Mouse (Mus musculus) small intestine, adult 2 months (tissue): Measurements from ENCODE around the gene Gm6169. TPM values are rescaled to one million over a fixed set of nuclear protein-coding genes. Genes with fewer than 3 reads are reported as not detected.
"Not testable (repeated sequence)": the region's sequence is repeated elsewhere in the genome, so short reads cannot be mapped to it uniquely, and the experiment has no call there.

ENCODE experiments used
- H3K27ac ChIP-seq: fragments of 200-500 bp; 2 replicates; pipeline ENCODE4 v1.5.1; 2012; ENCODE audit warnings: low read depth, low read length, control low read depth, inconsistent platforms; ENCODE audit not compliant: insufficient read depth
- H3K27me3 ChIP-seq: fragments of 200-500 bp; 2 replicates; pipeline ENCODE4 v1.6.1; 2012; ENCODE audit warnings: mild to moderate bottlenecking, moderate library complexity, low read length, inconsistent platforms; ENCODE audit not compliant: control insufficient read depth, insufficient read depth
- H3K36me3 ChIP-seq: fragments of 200-500 bp; 2 replicates; pipeline ENCODE4 v1.6.1; 2012; ENCODE audit warnings: mild to moderate bottlenecking, low read length, control low read depth, inconsistent platforms; ENCODE audit not compliant: control insufficient read depth, insufficient read depth
- H3K4me1 ChIP-seq: fragments of 200-500 bp; 2 replicates; pipeline ENCODE4 v1.6.1; 2012; ENCODE audit warnings: low read length, inconsistent platforms, mixed read lengths; ENCODE audit not compliant: control insufficient read depth, insufficient read depth, insufficient read length
- H3K4me3 ChIP-seq: fragments of 200-500 bp; 2 replicates; pipeline ENCODE4 v1.5.1; 2012; ENCODE audit warnings: low read depth, mild to moderate bottlenecking, control low read depth, inconsistent platforms, low read length, moderate library complexity
- CTCF ChIP-seq: fragments of 200-500 bp; IDR thresholded peaks from 2 replicates; pipeline ENCODE4 v1.5.1; 2012; ENCODE audit warnings: low read depth, mild to moderate bottlenecking, control low read depth, inconsistent platforms, low read length, moderate library complexity, mixed read lengths; ENCODE audit not compliant: insufficient replicate concordance, insufficient read length; ENCODE audit errors: extremely low read depth
- POLR2A ChIP-seq: fragments of 200-500 bp; IDR thresholded peaks from 2 replicates; pipeline ENCODE4 v1.6.1; 2012; ENCODE audit warnings: low read depth, mild to moderate bottlenecking, control low read depth, inconsistent platforms, low read length, moderate library complexity
- WGBS: fragments of 180-500 bp; shearing (Covaris S2); methylation state at CpG from one replicate; pipeline ENCODE4 v1.1.7; 2018; 5-methylcytosine and 5-hydroxymethylcytosine counted together
- polyA plus RNA-seq: library from polyadenylated mRNA; depleted of rRNA; stranded (reverse); fragments of >200 nt; gene quantifications from 2 replicates; pipeline ENCODE4 v1.2.3, GENCODE M21; 2012

Gm6169 gene
- polyA plus RNA-seq, 1 experiment = 1.7 TPM

DNA sequence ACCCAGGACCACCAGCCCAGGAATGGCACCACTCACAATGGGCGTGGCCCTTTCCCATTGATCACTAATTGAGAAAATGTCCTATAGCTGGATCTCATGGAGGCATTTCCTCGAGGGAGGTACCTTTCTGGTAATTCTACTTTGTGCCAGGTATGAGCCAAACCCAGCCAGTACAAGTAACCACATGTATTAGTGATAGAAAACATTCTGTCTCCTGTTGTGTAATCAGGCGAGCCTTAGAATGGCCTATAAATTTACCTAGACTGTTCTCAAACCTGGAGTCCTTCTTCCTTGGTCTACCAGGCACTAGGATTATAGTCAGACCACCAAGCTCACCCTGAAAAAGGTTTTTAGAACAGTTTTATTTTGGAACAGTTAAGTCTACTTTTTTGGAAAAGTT, 22.3 kb upstream of the Gm6169 start:
- no peak overlapping the region for H3K4me3 ChIP-seq
- H3K36me3 ChIP-seq = no peaks in the 10 kb centered on the region
- WGBS = 67% methylated on average over 3 of the region's 3 CpGs
- TF ChIP-seq POLR2A (no peak), CTCF (no peak)
- no peaks in the 10 kb centered on the region for H3K27me3 ChIP-seq
- H3K4me1 ChIP-seq = no peaks in the 10 kb centered on the region
- no peak overlapping the region for H3K27ac ChIP-seq

DNA sequence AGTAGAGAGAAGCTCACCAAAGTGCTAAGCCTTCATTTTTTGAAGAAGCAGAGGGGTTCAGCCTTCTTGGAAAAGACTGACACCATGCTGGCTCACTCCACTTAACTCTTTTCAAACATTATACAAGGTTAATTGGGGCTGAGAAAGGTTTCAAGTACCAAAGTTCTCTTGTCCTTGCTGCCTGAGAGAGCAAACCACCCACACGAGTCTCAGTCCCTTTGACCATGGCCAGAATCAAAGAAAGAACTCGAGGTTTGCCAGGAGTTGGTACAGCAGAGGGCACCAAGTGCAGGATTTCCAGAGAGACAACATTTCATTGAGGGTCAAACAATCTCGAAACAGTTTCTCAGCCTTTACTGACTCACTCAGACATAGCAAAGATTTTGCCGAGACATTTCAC, 10.0 kb upstream of the Gm6169 start:
- Histone ChIP-seq H3K27ac (no peak overlapping the region), H3K36me3 (no peaks in the 10 kb centered on the region), H3K27me3 (no peaks in the 10 kb centered on the region), H3K4me3 (no peak overlapping the region), H3K4me1 (no peaks in the 10 kb centered on the region)
- TF ChIP-seq CTCF = no peak
- no peak for TF ChIP-seq POLR2A
- WGBS = 71% methylated on average over 4 of the region's 4 CpGs

DNA sequence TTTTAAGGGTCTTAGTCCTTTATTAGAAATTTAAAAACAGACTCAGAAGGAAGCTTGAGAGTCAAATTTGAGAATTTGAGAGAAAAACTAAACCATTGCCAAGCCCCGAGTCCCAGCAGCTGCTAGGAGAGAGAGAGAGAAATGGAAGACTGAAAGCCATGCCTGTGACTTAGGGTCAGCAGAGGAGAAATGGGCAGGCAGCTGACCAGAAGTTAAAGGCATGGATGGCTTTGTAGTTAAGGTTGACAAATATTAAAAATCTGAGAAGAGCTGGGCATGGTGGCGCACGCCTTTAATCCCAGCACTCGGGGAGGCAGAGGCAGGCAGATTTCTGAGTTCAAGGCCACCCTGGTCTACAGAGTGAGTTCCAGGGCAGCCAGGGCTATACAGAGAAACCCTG, 8.7 kb upstream of the Gm6169 start:
- H3K36me3 ChIP-seq, H3K27me3 ChIP-seq, H3K27ac ChIP-seq, H3K4me1 ChIP-seq, H3K4me3 ChIP-seq: not testable (repeated sequence)
- 89% methylated on average over 4 of the region's 4 CpGs for WGBS

DNA sequence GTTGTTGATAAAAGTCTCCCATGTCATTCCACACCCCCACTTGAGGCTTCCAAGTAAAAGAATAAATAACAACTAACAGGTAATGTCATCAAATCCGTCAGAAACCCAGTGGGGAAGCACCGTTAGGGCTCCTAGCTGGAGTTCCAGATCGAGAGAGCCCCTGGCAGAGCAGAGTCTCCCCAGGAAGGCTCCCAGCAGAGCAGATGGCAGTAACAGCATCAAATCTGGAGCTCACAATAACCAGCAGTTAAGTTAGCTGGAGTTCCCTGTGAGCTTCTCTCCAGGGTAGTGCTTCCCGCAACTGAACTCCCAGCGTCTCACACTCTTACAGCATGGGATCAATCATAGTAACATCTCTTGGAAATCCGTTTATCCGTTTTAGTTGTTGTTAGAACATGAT, 6.0 kb upstream of the Gm6169 start:
- H3K36me3 ChIP-seq = no peaks in the 10 kb centered on the region
- no peak for TF ChIP-seq CTCF
- TF ChIP-seq POLR2A = no peak
- no peak overlapping the region for H3K4me3 ChIP-seq
- H3K4me1 ChIP-seq = no peaks in the 10 kb centered on the region
- no peaks in the 10 kb centered on the region for H3K27me3 ChIP-seq
- WGBS = 82% methylated on average over 7 of the region's 7 CpGs
- H3K27ac ChIP-seq = no peak overlapping the region

DNA sequence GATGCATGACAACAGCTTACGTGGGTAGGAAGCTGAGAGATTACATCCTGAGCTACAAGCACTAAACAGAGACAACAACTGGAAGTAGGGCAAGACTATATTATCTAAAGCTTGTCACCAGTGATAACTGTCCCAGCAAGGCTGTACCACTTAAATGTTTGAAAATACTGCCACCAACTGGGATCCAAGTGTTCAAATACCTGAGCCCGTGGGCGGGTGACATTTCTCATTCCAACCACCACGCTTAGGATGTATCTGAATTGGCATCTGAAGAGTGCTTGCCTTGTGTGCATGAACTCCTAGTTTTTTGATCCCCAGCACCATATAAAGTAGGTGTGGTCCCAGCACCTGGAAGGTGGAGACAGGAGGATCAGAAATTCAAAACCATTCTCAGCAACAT, 3.3 kb downstream of the Gm6169 start:
- TF ChIP-seq POLR2A (no peak), CTCF (no peak)
- H3K36me3 ChIP-seq = no peaks in the 10 kb centered on the region
- 61% methylated on average over 4 of the region's 4 CpGs for WGBS
- no peak overlapping the region for H3K4me3 ChIP-seq
- no peaks in the 10 kb centered on the region for H3K4me1 ChIP-seq
- H3K27me3 ChIP-seq = no peaks in the 10 kb centered on the region
- H3K27ac ChIP-seq = no peak overlapping the region

DNA sequence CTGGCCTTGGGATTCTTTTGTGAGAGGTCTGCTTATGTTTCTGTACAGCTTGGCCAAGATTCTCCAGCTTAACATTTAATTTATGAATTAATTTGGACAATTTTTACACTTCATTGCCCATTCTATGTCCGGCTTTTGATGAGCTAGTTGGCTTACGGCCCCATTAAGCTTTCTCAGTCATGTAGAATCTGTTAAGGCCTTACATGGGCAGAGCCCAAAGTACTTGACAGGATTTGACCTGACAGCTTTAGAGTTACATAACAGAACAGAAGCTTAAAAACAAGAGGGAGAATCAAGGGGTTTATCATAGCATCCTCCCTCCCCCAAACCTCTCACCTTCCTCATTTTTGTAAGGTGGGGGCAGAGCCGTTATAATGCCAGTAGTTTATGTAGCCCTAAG, 10.9 kb downstream of the Gm6169 start:
- no peaks in the 10 kb centered on the region for H3K4me1 ChIP-seq
- H3K27me3 ChIP-seq = no peaks in the 10 kb centered on the region
- TF ChIP-seq POLR2A (no peak), CTCF (no peak)
- no peak overlapping the region for H3K27ac ChIP-seq
- H3K36me3 ChIP-seq = no peaks in the 10 kb centered on the region
- 92% methylated on average over 3 of the region's 3 CpGs for WGBS
- H3K4me3 ChIP-seq = no peak overlapping the region

DNA sequence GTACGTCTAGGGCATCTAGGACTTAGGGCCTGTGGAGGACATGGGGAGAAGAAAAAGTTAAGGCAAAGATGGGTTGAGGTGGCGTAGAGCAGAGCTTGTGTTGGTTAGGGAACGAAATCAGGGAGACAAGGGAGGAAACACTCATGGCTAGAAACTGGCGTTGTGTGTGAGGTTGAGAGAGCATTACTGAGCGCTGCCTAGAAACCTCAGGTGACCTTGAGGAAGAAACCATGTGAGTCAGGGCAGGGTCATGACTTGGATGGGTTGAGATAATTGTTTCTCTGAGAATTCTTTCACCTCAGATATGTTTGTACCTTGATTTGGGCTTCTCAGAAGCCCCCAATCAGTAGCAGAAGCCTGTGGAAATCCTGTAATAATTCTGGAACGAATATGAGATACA, 11.6 kb downstream of the Gm6169 start:
- Histone ChIP-seq H3K27ac (no peak overlapping the region), H3K36me3 (no peaks in the 10 kb centered on the region), H3K4me3 (no peak overlapping the region), H3K4me1 (no peaks in the 10 kb centered on the region), H3K27me3 (no peaks in the 10 kb centered on the region)
- 91% methylated on average over 6 of the region's 6 CpGs for WGBS
- no peak for TF ChIP-seq CTCF
- no peak for TF ChIP-seq POLR2A

DNA sequence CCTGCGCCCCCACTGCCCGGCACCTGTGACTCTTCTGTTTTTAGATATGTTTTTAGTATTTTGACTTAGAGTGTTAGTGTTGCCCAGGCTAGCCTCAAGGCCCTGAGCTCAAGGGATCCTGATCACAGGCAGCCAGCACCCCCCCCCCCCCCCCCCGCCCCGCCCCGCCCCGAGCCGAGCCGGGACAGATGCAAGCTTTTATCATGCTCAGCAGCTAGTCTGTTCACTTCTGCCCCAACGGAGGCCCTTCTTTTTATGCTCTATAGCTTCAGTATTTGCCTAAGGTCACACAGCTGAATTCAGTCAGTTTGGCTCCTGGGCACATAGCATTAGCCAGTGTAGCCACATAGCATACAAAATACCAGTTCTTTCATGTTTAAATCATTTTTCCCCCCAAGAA, 12.7 kb downstream of the Gm6169 start:
- 58% methylated on average over 9 of the region's 9 CpGs for WGBS

More for the DNA sequence above, 12.7 kb downstream of the Gm6169 start:
- Histone ChIP-seq H3K27me3 (no peaks in the 10 kb centered on the region), H3K4me1 (no peaks in the 10 kb centered on the region), H3K4me3 (no peak overlapping the region), H3K36me3 (no peaks in the 10 kb centered on the region), H3K27ac (no peak overlapping the region)
- TF ChIP-seq POLR2A (no peak), CTCF (no peak)
